Mouse (Mus musculus): ENCODE data around the gene Fmnl3. TPM values are rescaled to one million over a fixed set of nuclear protein-coding genes. Genes with fewer than 3 reads are reported as not detected.

Gene Fmnl3
- polyA plus RNA-seq, 1 experiment from 2014 or later: 3.4 TPM

- 68% methylated on average over 7 of the region's 7 CpGs for WGBS (ENCODE audit: insufficient replicate concordance)
- DNase-seq (no peak), ATAC-seq (ENCODE audit: low read depth) (no peak)
- no peak overlapping the region for H3K4me3 ChIP-seq (replicated peaks)
- H3K36me3 ChIP-seq: no peaks in the 10 kb centered on the region
- no peak overlapping the region for H3K27ac ChIP-seq
- H3K4me2 ChIP-seq: no peak overlapping the region
- no peaks in the 10 kb centered on the region for H3K9me3 ChIP-seq (replicated peaks)
- no peak overlapping the region for H3K9ac ChIP-seq
- H3K27me3 ChIP-seq: peaks cover 12% of the 10 kb centered on the region
- peaks cover 15% of the 10 kb centered on the region for H3K4me1 ChIP-seq (replicated peaks)
Observed at GRCm38 (mm10) chr15:99364022-99364530, 6.2 kb downstream of the Fmnl3 start.

DNA sequence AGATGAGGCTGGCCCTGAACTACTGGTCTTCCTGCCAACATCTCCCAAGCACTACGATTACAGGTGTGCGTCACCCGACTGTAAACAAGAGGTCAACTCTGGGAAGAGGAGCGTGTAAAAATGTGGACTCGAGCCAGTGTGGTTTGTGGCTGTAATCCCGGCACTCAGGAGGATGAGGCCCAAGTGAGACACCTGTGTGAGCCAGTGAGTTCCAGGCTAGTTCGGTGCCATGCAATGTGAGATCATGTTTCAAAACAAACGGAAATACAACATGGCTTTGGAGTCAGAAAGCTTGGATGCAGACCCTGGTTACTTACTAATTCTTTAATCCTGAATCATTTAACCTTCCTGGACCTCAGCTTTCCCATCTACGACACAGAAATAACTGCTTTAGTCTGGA, 11.3 kb downstream of the Fmnl3 start:
- H3K27me3 ChIP-seq: no peaks in the 10 kb centered on the region
- H3K9me3 ChIP-seq (replicated peaks): no peaks in the 10 kb centered on the region
- no peak overlapping the region for H3K4me2 ChIP-seq
- H3K4me3 ChIP-seq (replicated peaks): no peak overlapping the region
- H3K4me1 ChIP-seq (replicated peaks): peaks cover 4% of the 10 kb centered on the region; the same call in 1 of the 2 replicates
- 69% methylated on average over 9 of the region's 9 CpGs for WGBS (ENCODE audit: insufficient replicate concordance)
- ATAC-seq (ENCODE audit: low read depth): no peak
- no peak overlapping the region for H3K9ac ChIP-seq
- no peak overlapping the region for H3K27ac ChIP-seq
- H3K36me3 ChIP-seq: no peaks in the 10 kb centered on the region
- no peak for DNase-seq

- Histone ChIP-seq H3K9me3 (replicated peaks) (no peaks in the 10 kb centered on the region), H3K9ac (no peak overlapping the region), H3K4me2 (no peak overlapping the region), H3K36me3 (no peaks in the 10 kb centered on the region), H3K27ac (no peak overlapping the region), H3K4me3 (replicated peaks) (no peak overlapping the region), H3K27me3 (no peaks in the 10 kb centered on the region), H3K4me1 (replicated peaks) (peaks cover 4% of the 10 kb centered on the region)
- 53% methylated on average over 6 of the region's 6 CpGs for WGBS (ENCODE audit: insufficient replicate concordance)
- no peak for DNase-seq
- ATAC-seq (ENCODE audit: low read depth): no peak
Observed at GRCm38 (mm10) chr15:99356462-99356861, 13.8 kb downstream of the Fmnl3 start.

DNA sequence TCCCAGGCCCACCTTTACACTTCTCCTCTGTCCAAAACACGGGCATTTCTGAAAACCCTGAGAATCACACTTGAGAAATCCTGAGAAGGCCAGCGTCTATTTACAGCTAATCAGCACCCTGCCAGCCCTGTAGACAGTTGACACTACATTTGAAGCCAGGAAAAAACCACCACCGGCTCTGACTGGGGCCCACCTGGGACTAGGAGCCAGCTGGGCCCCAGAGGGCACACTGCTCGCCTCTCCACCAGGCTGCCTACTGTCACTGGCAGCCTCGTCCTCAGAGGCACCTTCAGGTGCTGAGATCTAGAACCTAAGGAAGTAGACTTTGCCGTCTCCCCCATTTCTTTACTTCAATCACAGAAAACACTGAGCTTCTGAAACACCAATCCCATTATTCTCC, 14.6 kb downstream of the Fmnl3 start:
- Histone ChIP-seq H3K4me1 (replicated peaks) (peaks cover 6% of the 10 kb centered on the region), H3K4me2 (no peak overlapping the region), H3K27me3 (no peaks in the 10 kb centered on the region), H3K36me3 (no peaks in the 10 kb centered on the region), H3K9ac (no peak overlapping the region), H3K9me3 (replicated peaks) (no peaks in the 10 kb centered on the region), H3K27ac (no peak overlapping the region), H3K4me3 (replicated peaks) (no peak overlapping the region)
- ATAC-seq (ENCODE audit: low read depth) (no peak), DNase-seq (no peak)
- 36% methylated on average over 6 of the region's 6 CpGs for WGBS (ENCODE audit: insufficient replicate concordance)

DNA sequence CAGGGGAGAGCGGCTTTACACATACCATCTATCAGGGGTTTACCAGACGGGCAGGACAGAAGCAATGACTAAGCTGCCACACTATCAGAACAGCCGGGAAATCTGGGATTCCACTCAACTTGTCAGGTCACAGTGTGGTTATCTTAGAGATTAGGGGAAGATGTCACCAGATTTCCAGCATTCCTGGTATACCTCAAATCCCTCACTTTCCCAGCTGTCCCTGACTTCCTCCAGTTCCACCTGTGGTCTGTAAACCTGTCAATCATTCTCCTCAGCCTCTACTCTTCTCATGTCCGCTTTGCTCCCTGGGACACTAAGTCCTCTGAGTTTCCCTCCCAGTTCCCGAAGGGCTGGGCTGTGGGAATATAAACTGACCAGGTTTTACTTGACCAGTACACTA, 18.0 kb downstream of the Fmnl3 start:
- no peak for ATAC-seq (ENCODE audit: low read depth)
- Histone ChIP-seq H3K9me3 (replicated peaks) (no peaks in the 10 kb centered on the region), H3K27me3 (no peaks in the 10 kb centered on the region), H3K4me3 (replicated peaks) (no peak overlapping the region), H3K27ac (no peak overlapping the region), H3K4me1 (replicated peaks) (peaks cover 23% of the 10 kb centered on the region), H3K4me2 (no peak overlapping the region), H3K9ac (no peak overlapping the region), H3K36me3 (no peaks in the 10 kb centered on the region)
- WGBS (ENCODE audit: insufficient replicate concordance): 35% methylated on average over 5 of the region's 5 CpGs
- DNase-seq: no peak

DNA sequence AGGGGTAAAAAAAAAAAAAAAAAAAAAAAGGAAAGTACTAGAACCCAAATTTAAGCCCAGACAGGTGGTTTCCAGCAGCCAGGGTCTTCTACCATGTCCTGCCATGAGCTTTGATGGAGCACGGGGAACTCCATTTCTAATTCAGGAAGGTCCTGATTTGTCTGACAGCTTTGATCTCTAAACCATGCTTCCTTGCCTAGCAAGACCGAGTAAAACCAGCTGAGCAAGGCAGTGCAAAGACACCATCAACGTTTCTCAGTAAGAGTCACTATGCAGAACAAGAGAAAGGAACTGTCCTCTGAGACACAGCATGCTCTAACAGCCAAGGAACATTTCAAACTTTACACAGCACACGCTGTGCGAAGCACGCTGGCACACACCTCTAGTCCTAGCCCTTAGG, 18.7 kb downstream of the Fmnl3 start:
- no peak for ATAC-seq (ENCODE audit: low read depth)
- Histone ChIP-seq H3K4me3 (replicated peaks) (no peak overlapping the region), H3K27me3 (no peaks in the 10 kb centered on the region), H3K4me2 (no peak overlapping the region), H3K4me1 (replicated peaks) (peaks cover 22% of the 10 kb centered on the region), H3K27ac (no peak overlapping the region), H3K36me3 (no peaks in the 10 kb centered on the region), H3K9ac (no peak overlapping the region), H3K9me3 (replicated peaks) (no peaks in the 10 kb centered on the region)
- no peak for DNase-seq
- WGBS (ENCODE audit: insufficient replicate concordance): 54% methylated on average over 6 of the region's 6 CpGs

DNA sequence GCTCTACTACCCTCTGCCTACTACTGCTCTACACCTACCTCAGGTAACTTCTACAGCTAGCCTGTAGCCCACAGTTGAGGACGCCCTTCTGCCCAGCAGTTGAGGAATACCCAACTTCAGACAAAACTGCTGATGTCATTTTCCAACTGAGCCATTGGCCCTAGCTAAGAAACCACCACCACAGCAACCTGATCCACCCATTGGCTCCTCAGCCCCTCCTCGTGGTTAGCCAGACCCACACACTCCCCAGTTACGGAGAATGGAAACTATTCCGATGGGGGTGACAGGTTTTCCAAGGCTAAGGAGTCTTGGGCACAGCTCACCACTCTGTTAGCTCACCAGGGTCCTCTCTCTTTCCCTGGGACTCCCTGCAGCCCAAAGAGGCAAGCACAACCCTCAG, 25.3 kb downstream of the Fmnl3 start:
- 38% methylated on average over 4 of the region's 4 CpGs for WGBS (ENCODE audit: insufficient replicate concordance)
- Histone ChIP-seq H3K4me1 (replicated peaks) (peaks cover 75% of the 10 kb centered on the region), H3K4me2 (no peak overlapping the region), H3K9ac (no peak overlapping the region), H3K27ac (no peak overlapping the region), H3K27me3 (peaks cover 5% of the 10 kb centered on the region; the same call in 1 of the 2 replicates), H3K36me3 (no peaks in the 10 kb centered on the region), H3K4me3 (replicated peaks) (no peak overlapping the region), H3K9me3 (replicated peaks) (no peaks in the 10 kb centered on the region)
- DNase-seq: no peak
- no peak for ATAC-seq (ENCODE audit: low read depth)

DNA sequence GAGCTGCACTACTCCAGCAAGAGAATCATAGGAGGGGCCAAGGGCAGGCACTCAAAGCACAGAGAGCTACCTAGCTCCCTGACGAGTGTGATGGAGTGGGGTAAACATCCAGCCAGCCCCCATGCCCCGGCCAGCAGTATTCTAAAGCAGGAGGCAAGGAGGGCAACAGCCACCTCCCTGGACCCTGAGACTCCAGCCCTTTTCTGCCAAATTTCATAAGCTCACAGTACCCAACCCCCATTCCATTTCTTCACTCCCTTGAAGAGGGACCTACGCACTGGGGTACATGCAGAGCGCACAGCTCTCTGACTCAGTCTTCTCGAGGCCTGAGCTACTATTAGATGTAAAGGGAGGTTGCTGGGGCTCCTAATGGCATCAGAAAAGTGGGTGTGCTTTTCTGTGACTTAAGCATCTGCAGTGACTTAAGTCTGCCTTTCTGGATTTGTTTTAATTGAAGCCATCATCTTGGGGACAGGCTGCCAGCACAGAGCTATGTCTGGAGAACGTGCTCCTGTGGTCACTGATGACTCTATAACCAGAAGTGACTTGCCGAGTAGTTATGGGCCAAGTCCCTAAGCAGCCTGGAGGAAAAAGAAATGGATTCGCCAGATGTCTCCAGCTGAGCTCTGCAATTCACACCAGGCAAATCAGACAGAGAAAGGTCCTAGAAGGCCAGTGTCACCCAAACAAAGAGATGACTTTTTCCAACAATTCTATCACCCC, 26.0 kb downstream of the Fmnl3 start:
- 58% methylated on average over 8 of the region's 8 CpGs for WGBS (ENCODE audit: insufficient replicate concordance)
- H3K4me3 ChIP-seq (replicated peaks): no peak overlapping the region
- H3K9ac ChIP-seq: no peak overlapping the region
- peaks cover 78% of the 10 kb centered on the region for H3K4me1 ChIP-seq (replicated peaks)
- no peaks in the 10 kb centered on the region for H3K36me3 ChIP-seq
- ATAC-seq (ENCODE audit: low read depth) (no peak), DNase-seq (no peak)
- H3K9me3 ChIP-seq (replicated peaks): no peaks in the 10 kb centered on the region
- H3K4me2 ChIP-seq: no peak overlapping the region
- H3K27ac ChIP-seq: no peak overlapping the region
- peaks cover 5% of the 10 kb centered on the region; the same call in 1 of the 2 replicates for H3K27me3 ChIP-seq

DNA sequence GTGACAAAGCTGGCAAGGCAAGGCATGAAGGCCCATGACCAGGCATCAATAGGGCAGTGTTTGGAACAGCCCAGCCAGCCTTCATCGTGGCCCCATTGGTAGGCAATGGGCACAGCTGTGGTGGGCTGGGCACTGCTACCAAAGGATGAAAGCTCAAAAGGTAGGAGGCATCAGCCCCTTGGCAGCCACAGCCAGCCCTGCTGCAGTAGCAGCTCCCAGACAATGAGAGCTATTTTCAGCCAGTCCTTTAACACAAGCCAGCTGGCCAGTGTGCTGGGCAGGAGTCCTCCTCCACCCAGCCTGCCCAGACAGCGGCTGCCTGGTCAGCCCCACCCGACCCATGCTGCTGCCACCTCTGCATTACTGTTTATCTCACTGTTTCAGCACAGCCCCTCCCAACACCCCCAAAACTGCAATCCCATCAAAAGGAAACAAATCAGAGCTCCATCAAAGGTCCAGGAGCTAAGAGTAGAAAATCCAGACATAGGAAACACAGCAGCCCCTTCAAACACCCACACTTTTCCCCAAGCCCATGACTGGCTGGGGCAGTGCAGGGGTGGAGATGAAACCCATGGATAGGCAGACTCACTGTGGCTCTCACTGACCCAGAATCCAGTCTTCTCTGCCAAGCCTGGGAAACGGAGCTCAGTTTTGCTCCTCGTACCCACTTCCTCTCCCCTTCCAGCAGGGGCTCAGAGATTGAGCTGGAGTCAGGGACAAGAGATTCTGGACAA, 26.7 kb downstream of the Fmnl3 start:
- Histone ChIP-seq H3K27ac (no peak overlapping the region), H3K4me3 (replicated peaks) (no peak overlapping the region), H3K4me1 (replicated peaks) (peaks cover 82% of the 10 kb centered on the region), H3K4me2 (no peak overlapping the region), H3K9ac (no peak overlapping the region), H3K36me3 (no peaks in the 10 kb centered on the region), H3K27me3 (peaks cover 5% of the 10 kb centered on the region; the same call in 1 of the 2 replicates), H3K9me3 (replicated peaks) (no peaks in the 10 kb centered on the region)
- ATAC-seq (ENCODE audit: low read depth): no peak
- DNase-seq: no peak
- 29% methylated on average over 5 of the region's 5 CpGs for WGBS (ENCODE audit: insufficient replicate concordance)

DNA sequence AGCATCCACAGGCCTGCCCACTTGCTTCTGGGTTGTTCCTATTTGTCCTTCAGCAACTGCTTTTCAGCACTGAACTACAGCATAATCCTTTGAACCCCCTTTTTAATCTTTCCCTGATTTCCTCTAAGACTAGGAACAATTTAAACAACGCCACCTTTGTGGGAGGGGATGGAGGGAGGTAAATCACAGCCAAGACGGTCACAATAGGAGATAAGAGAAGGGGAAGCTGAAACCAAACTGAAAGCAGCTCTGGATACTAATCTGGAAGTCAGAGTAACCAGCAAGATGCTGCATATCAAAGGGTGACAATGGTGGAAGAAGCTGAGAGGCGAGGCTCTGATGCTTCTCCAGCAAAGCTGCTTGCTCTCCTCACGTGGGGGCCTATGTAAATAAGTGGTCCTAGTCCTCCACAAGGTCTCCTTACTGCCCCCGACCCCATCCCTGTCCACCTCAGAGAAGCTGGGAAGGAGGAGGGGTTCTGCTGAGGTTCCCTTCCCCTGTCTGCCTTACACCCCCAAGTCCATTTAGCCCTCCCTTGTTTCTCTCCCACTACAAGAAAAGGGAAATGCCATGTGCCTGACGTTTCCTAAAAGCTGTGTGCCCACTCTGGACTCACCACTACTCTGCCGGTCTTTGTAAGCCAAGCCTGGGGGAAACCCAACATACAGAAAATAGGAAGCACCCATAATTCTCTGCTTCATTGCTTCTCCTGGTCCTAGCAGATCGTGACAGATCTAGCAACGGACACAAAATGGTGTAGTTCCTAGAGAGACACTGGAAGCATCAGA, 27.9 kb downstream of the Fmnl3 start:
- ATAC-seq (ENCODE audit: low read depth) (no peak), DNase-seq (no peak)
- Histone ChIP-seq H3K27ac (no peak overlapping the region), H3K9ac (no peak overlapping the region), H3K27me3 (peaks cover 5% of the 10 kb centered on the region; the same call in 1 of the 2 replicates), H3K9me3 (replicated peaks) (no peaks in the 10 kb centered on the region), H3K4me3 (replicated peaks) (no peak overlapping the region), H3K4me2 (no peak overlapping the region), H3K36me3 (no peaks in the 10 kb centered on the region), H3K4me1 (replicated peaks) (peaks cover 72% of the 10 kb centered on the region)
- 17% methylated on average over 9 of the region's 9 CpGs for WGBS (ENCODE audit: insufficient replicate concordance)

DNA sequence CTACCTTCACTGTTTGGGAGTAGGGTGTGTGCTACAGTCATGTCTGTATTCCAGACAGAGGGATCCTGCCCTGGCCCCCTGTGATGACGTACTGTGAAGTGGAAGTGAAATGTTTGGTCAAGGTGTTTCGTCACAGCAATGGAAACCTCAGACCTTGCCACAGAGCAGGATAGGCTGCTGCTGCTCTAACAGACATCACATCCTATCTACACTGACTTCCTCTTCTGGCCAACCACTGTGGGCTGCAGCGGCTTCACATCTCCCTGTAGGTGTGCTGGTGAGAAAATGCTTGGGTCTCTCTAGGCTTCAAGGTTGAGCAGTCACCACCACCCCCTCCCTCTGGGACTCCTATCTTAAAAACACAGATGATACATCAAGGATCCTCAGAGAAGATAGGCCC, 29.2 kb downstream of the Fmnl3 start:
- 9% methylated on average over 3 of the region's 3 CpGs for WGBS (ENCODE audit: insufficient replicate concordance)
- Histone ChIP-seq H3K27ac (no peak overlapping the region), H3K9ac (no peak overlapping the region), H3K36me3 (no peaks in the 10 kb centered on the region), H3K4me2 (no peak overlapping the region), H3K4me3 (replicated peaks) (no peak overlapping the region), H3K9me3 (replicated peaks) (no peaks in the 10 kb centered on the region), H3K4me1 (replicated peaks) (peaks cover 78% of the 10 kb centered on the region), H3K27me3 (peaks cover 5% of the 10 kb centered on the region; the same call in 1 of the 2 replicates)
- peak; percentile 36; the same call in 1 of the 2 replicates for ATAC-seq (ENCODE audit: low read depth)
- no peak for DNase-seq
